Mouse (Mus musculus): ENCODE results near the gene Utp11. TPM values are rescaled to one million over a fixed set of nuclear protein-coding genes. Genes with fewer than 3 reads are reported as not detected.

The Utp11 gene
- polyA plus RNA-seq, 1 experiment from 2014 or later, result 65.4 TPM

DNA sequence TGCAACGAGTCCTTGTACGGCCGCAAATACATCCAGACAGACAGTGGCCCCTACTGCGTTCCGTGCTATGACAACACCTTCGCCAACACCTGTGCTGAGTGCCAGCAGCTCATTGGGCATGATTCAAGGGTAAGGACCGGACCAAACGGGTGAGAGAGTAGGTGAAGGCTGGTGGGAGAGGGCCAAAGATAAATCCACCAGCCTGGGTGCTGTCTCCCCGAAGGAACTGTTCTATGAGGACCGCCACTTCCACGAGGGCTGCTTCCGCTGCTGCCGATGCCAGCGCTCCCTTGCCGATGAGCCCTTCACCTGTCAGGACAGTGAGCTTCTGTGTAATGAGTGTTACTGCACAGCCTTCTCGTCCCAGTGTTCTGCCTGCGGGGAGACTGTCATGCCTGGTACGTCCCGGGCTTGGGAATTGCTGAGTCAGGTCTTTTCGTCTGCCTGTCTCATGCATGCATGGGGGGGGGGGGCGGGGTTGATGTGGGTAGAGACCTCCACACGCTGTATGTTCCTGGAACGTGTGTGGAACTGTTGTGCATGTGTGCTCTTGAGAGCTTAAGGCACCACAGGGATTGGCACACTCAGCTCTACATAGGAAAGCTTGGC, 12.4 kb upstream of the Utp11 start:
- Histone ChIP-seq H3K9me3 (ENCODE audit: low read length) (no peaks in the 10 kb centered on the region), H3K36me3 (ENCODE audit: insufficient read depth, low read length) (no peaks in the 10 kb centered on the region), H3K27me3 (ENCODE audit: insufficient read depth, low read length) (no peaks in the 10 kb centered on the region), H3K4me2 (replicated peaks; ENCODE audit: low read depth, low read length) (peak overlapping the region; percentile 37), H3K4me3 (ENCODE audit: low read length) (no peak overlapping the region), H3K9ac (replicated peaks; ENCODE audit: low read length) (peak overlapping the region; percentile 26; the same call in 1 of the 2 replicates), H3K27ac (ENCODE audit: low read length) (peak overlapping the region; percentile 93), H3K4me1 (ENCODE audit: insufficient read depth, low read length) (peaks cover 69% of the 10 kb centered on the region)
- no peak for ATAC-seq (ENCODE audit: low FRiP score, low TSS enrichment)
- WGBS, result 85% methylated on average over 23 of the region's 23 CpGs

DNA sequence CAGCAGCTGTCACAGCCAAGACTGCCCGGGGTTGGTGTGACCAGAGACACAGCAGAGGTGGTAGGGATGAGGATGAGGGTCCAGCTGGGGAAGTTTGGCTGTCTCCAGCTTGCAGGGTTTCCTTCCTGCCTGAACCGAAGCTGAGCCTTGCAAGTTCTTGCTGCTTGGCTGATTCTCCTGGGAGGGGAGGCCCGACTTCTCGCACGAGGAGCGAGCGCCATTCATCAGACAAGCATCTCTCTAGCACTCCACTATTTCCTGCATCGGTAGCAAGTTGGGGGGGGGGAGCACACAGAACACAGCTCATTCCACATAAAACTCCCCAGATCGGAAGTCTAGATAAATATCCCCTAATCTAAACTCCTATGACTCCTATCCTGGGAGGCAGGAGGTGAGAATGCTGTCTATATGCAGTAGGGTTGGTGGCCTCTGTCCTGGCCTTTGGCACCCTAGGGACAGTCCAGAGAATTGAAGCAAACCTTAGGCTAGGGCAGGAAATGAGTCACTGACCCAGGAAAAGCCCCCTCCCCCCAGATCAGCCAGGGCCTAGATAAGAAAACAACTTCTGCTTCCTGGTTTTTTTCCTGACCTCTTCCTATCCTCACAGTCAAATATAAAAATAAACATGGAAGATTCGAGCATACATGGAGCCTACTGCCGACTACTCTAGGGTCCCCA, 11.5 kb upstream of the Utp11 start:
- ATAC-seq (ENCODE audit: low FRiP score, low TSS enrichment), result peak; percentile 14; the same call in 1 of the 2 replicates
- Histone ChIP-seq H3K27me3 (ENCODE audit: insufficient read depth, low read length) (no peaks in the 10 kb centered on the region), H3K4me1 (ENCODE audit: insufficient read depth, low read length) (peaks cover 65% of the 10 kb centered on the region), H3K9me3 (ENCODE audit: low read length) (no peaks in the 10 kb centered on the region), H3K4me2 (replicated peaks; ENCODE audit: low read depth, low read length) (peak overlapping the region; percentile 37), H3K4me3 (ENCODE audit: low read length) (peak overlapping the region; percentile 19), H3K9ac (replicated peaks; ENCODE audit: low read length) (peak overlapping the region; percentile 58), H3K27ac (ENCODE audit: low read length) (peak overlapping the region; percentile 93), H3K36me3 (ENCODE audit: insufficient read depth, low read length) (no peaks in the 10 kb centered on the region)
- WGBS, result 6% methylated on average over 11 of the region's 11 CpGs

GRCm38 (mm10) chr4:124703881-124704796, 10.7 kb upstream of the Utp11 start:
- no peak for ATAC-seq (ENCODE audit: low FRiP score, low TSS enrichment)
- Histone ChIP-seq H3K4me2 (replicated peaks; ENCODE audit: low read depth, low read length) (peak overlapping the region; percentile 37), H3K27ac (ENCODE audit: low read length) (peak overlapping the region; percentile 93), H3K9ac (replicated peaks; ENCODE audit: low read length) (peak overlapping the region; percentile 58), H3K4me3 (ENCODE audit: low read length) (peak overlapping the region; percentile 19), H3K4me1 (ENCODE audit: insufficient read depth, low read length) (peaks cover 63% of the 10 kb centered on the region), H3K9me3 (ENCODE audit: low read length) (no peaks in the 10 kb centered on the region), H3K27me3 (ENCODE audit: insufficient read depth, low read length) (no peaks in the 10 kb centered on the region), H3K36me3 (ENCODE audit: insufficient read depth, low read length) (no peaks in the 10 kb centered on the region)
- 15% methylated on average over 6 of the region's 6 CpGs for WGBS

DNA sequence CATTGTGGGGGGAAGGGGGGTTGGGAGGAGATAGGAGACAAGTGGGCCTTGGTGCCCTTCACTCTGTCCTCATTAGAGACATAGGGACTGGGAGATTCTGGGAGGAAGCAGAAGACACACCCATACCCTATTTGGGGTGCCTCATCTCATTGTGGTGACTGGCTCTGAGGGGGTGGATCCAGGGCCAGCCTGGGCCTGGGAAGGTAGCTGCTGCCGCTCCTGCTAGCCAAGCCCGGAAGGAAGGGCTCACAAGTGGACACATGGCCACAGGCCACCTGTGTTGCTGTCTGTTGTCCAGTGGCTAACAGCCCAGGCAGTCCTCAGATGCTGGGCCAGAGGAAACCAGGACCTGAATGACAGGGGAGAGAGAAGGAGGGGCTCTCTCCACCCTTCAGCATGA, 10.0 kb upstream of the Utp11 start:
- 35% methylated on average over 2 of the region's 2 CpGs for WGBS
- peak overlapping the region; percentile 58; the same call in 1 of the 2 replicates for H3K9ac ChIP-seq (replicated peaks; ENCODE audit: low read length)

GRCm38 (mm10) chr4:124701916-124702315, 8.5 kb upstream of the Utp11 start:
- H3K4me3 ChIP-seq (ENCODE audit: low read length), result peak overlapping the region; percentile 85
- peak overlapping the region; percentile 90; the same call in 1 of the 2 replicates for H3K9ac ChIP-seq (replicated peaks; ENCODE audit: low read length)
- WGBS, result 36% methylated on average over 5 of the region's 5 CpGs
- ATAC-seq (ENCODE audit: low FRiP score, low TSS enrichment), result no peak
- H3K36me3 ChIP-seq (ENCODE audit: insufficient read depth, low read length), result no peaks in the 10 kb centered on the region
- H3K4me1 ChIP-seq (ENCODE audit: insufficient read depth, low read length), result peaks cover 55% of the 10 kb centered on the region
- H3K27ac ChIP-seq (ENCODE audit: low read length), result peak overlapping the region; percentile 63; the same call in 1 of the 2 replicates
- no peaks in the 10 kb centered on the region for H3K9me3 ChIP-seq (ENCODE audit: low read length)
- H3K27me3 ChIP-seq (ENCODE audit: insufficient read depth, low read length), result no peaks in the 10 kb centered on the region
- peak overlapping the region; percentile 93 for H3K4me2 ChIP-seq (replicated peaks; ENCODE audit: low read depth, low read length)

More for the DNA sequence above, 10.0 kb upstream of the Utp11 start:
- H3K27ac ChIP-seq (ENCODE audit: low read length), result peak overlapping the region; percentile 93
- peaks cover 60% of the 10 kb centered on the region for H3K4me1 ChIP-seq (ENCODE audit: insufficient read depth, low read length)
- peak overlapping the region; percentile 37 for H3K4me2 ChIP-seq (replicated peaks; ENCODE audit: low read depth, low read length)
- H3K27me3 ChIP-seq (ENCODE audit: insufficient read depth, low read length), result no peaks in the 10 kb centered on the region
- H3K4me3 ChIP-seq (ENCODE audit: low read length), result peak overlapping the region; percentile 11; the same call in 1 of the 2 replicates
- no peaks in the 10 kb centered on the region for H3K9me3 ChIP-seq (ENCODE audit: low read length)
- no peaks in the 10 kb centered on the region for H3K36me3 ChIP-seq (ENCODE audit: insufficient read depth, low read length)
- no peak for ATAC-seq (ENCODE audit: low FRiP score, low TSS enrichment)

DNA sequence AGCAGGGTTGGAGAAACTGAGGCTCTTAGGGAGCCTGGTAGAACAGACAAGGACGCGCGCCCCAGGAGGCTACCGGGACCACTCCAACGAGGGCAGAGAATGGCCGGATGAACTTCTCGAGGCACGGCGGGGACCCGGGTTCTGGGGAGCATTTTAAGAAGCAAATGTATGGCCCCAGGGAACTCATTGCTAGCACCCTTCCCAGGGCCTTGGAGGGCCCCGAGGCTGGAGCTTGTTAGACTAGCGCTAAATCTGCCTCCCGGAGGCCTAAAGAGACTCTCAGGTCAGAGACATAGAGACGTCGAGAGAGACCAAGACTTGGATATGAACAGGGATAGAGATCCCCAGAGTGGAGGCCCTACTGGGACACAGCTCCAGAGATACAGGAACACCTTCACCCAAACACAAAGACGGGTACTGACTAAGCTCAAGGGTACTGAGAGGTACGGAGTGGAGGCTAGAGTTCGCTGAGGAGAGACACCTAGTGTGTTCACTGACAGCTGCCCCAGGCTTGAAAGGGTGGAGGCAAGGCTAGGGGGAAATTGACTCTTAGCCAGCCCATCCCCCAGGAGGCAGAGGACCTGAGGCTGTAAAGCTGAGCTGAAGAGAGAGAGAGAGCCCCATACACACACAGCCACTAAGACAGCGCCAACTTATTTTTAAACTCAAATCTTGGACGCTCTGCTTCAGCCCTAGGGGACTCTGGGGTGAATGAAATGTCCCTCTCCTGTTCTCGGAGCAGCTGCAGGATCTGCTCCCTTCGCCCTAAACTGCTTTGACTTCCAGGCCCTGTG, 7.8 kb upstream of the Utp11 start:
- no peaks in the 10 kb centered on the region for H3K9me3 ChIP-seq (ENCODE audit: low read length)
- H3K4me2 ChIP-seq (replicated peaks; ENCODE audit: low read depth, low read length), result peak overlapping the region; percentile 93
- H3K4me1 ChIP-seq (ENCODE audit: insufficient read depth, low read length), result peaks cover 56% of the 10 kb centered on the region
- peak overlapping the region; percentile 63 for H3K27ac ChIP-seq (ENCODE audit: low read length)
- H3K4me3 ChIP-seq (ENCODE audit: low read length), result peak overlapping the region; percentile 85
- 3% methylated on average over 22 of the region's 22 CpGs for WGBS
- H3K27me3 ChIP-seq (ENCODE audit: insufficient read depth, low read length), result no peaks in the 10 kb centered on the region
- ATAC-seq (ENCODE audit: low FRiP score, low TSS enrichment), result 0 out of 2 replicates have a peak, but pooled peaks have one; percentile 3
- no peaks in the 10 kb centered on the region for H3K36me3 ChIP-seq (ENCODE audit: insufficient read depth, low read length)
- H3K9ac ChIP-seq (replicated peaks; ENCODE audit: low read length), result peak overlapping the region; percentile 90

GRCm38 (mm10) chr4:124700248-124700971, 7.0 kb upstream of the Utp11 start, which contains the start of gene Fhl3:
Gene Fhl3 (plus strand): TSS chr4:124700701.
- Histone ChIP-seq H3K27me3 (ENCODE audit: insufficient read depth, low read length) (no peaks in the 10 kb centered on the region), H3K9ac (replicated peaks; ENCODE audit: low read length) (peak within 1 kb of the TSS; percentile 90), H3K27ac (ENCODE audit: low read length) (peak within 1 kb of the TSS; percentile 63), H3K9me3 (ENCODE audit: low read length) (no peaks in the 10 kb centered on the region), H3K4me3 (ENCODE audit: low read length) (peak within 1 kb of the TSS; percentile 85), H3K36me3 (ENCODE audit: insufficient read depth, low read length) (no peaks in the 10 kb centered on the region), H3K4me2 (replicated peaks; ENCODE audit: low read depth, low read length) (peak within 1 kb of the TSS; percentile 93), H3K4me1 (ENCODE audit: insufficient read depth, low read length) (peaks cover 50% of the 10 kb centered on the region)
- ATAC-seq (ENCODE audit: low FRiP score, low TSS enrichment), result peak; percentile 78
- WGBS, result under 1% methylated on average over 51 of the region's 59 CpGs

GRCm38 (mm10) chr4:124699791-124700190, 6.4 kb upstream of the Utp11 start:
- Histone ChIP-seq H3K27ac (ENCODE audit: low read length) (peak overlapping the region; percentile 63), H3K4me1 (ENCODE audit: insufficient read depth, low read length) (peaks cover 44% of the 10 kb centered on the region), H3K36me3 (ENCODE audit: insufficient read depth, low read length) (no peaks in the 10 kb centered on the region), H3K9me3 (ENCODE audit: low read length) (no peaks in the 10 kb centered on the region), H3K4me2 (replicated peaks; ENCODE audit: low read depth, low read length) (peak overlapping the region; percentile 93), H3K9ac (replicated peaks; ENCODE audit: low read length) (peak overlapping the region; percentile 90), H3K27me3 (ENCODE audit: insufficient read depth, low read length) (no peaks in the 10 kb centered on the region), H3K4me3 (ENCODE audit: low read length) (peak overlapping the region; percentile 85)
- ATAC-seq (ENCODE audit: low FRiP score, low TSS enrichment), result peak; percentile 3; the same call in 1 of the 2 replicates
- WGBS, result 27% methylated on average over 6 of the region's 6 CpGs
